Mouse (Mus musculus) mouse embryonic stem cell (cell line): ENCODE results near the gene Sf3b4.
"Not testable (repeated sequence)": the region's sequence is repeated elsewhere in the genome, so short reads cannot be mapped to it uniquely, and the experiment has no call there.

Experiments
- in situ Hi-C, 2 experiments: fragments of 300-500 bp; cut with MboI; formaldehyde crosslinking; loops; 1 replicate in 1 of 2; 3 replicates in 1 of 2; pipeline ENCODE4 v1.14.3; 2019 to 2020; ENCODE audit warnings: low sequenced_read_pairs in 2 of 2, low pct_unique_long_range_greater_than_20kb in 1 of 2, mixed read lengths in 1 of 2; ENCODE audit not compliant: unreplicated experiment in 1 of 2

Sf3b4 gene

DNA sequence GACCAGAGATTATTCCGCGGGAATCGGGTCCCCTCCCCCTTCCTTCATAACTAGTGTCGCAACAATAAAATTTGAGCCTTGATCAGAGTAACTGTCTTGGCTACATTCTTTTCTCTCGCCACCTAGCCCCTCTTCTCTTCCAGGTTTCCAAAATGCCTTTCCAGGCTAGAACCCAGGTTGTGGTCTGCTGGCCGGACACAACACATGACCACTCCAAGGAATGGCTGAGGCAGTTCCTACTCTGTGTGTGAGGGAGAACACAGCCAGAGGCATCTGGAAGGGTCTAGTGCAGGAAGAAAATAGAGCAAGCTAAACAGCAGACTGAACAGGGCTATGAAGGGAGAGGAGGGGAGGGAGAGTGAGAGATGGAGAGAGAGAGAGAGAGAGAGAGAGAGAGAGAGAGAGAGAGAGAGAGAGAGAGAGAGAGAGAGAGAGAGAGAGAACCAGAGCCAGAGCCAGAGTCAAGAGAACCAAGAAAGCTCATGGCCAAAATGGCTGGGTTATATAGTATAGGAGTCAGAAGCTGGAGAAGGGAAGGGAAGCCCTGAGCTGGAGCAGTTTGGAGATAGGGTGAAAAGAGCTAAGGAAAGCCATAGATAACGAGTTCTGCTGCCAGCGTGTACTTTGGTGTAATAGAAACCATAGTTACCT, 26.6 kb downstream of the Sf3b4 start:
- in situ Hi-C loops = not testable (repeated sequence)

DNA sequence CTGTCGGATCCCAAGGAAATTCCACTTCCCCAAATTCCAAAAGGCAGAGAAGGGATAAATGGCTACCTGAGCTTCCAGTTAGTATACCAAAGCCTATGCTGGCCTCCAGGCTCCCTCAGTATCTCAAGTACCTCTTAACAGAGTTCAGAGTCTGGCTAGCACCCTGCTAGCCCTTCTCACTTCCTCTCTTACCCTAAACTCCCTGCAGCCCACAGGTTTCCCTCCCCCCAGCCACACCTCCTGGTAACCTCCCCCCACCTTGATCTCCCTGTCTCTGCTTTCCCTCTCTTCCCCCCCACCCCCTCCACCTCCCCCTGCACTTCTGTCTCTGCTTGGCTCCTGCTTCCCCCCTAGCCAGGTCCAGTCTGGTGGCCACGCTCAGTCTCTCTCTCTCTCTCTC, 27.6 kb downstream of the Sf3b4 start:
- in situ Hi-C loops = no loop called here

DNA sequence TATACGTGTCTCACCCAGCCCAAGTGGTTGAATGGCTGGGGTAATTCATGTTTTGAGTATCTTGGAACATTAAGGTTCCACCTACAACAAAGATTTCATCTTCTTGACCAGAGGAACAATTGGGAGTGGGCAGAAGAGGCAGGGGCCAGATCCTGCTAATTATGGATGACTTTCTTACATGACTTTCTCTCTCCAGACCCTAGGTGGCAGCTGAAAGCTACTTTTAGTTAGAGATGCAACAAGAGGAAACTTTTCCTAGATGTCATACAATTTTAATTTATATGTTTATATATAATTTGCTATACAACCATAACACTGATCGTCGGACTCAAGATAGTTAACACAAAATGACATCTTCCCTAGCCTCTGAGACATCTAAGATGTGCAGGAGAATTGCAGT, 35.7 kb downstream of the Sf3b4 start:
- in situ Hi-C loops = no loop called here

DNA sequence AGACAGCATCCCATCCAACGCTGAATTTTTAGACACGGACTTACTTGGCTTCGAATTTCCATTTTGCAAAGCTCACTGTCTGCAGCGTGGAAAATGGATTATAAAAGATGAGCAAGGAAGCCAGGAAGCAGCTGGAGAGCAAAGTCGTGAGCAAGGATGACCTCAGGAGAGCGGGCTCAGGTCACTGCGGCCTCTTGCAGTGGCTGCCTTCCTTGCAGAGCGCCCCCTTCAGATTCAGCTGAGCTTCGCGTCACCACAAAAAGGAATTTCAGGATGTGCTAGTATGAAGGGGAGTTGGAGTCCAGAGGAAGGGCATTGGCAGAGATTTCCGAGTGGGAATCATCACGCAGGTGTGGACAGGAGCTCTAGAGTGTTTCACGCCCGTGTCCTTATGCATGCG, 37.1 kb downstream of the Sf3b4 start:
- in situ Hi-C loops = no loop called here

DNA sequence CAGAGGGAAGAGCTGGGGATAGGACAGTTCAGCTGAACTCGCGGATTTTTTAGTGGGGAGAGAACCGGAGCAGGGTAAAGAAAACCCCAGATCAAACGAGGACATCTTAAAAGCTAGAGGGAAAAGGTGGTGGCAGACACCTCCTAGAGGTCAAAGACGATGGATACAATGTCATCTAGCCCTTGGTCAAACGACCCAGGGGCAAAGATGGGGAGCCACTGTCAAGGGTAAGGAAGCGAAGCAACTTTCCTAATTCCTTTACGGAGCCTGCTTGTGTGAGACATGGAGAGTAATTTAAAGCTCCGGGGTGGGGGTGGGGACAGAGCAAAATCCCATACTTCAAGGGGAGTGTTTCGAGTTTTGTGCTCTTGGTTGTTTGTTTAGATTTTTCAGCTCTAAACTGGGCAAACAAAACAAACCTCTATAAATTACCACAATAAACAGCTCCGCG, 47.1 kb downstream of the Sf3b4 start:
- in situ Hi-C loops = no loop called here

DNA sequence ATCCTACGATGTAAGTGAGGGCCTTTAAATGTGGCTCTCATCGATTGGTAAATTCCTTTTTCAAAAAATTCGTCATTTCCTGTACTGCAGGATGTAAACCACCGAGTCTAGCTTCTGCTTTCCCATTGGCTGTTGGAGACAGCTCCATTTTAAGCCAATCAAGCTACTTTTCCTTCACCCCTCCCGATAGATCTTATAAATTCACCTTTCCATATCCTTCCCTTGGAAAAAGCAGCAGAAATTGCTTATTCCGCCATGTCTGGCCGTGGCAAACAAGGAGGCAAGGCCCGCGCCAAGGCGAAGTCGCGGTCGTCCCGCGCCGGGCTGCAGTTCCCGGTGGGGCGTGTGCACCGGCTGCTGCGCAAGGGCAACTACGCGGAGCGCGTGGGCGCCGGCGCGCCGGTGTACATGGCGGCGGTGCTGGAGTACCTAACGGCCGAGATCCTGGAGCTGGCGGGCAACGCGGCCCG, 47.6 kb downstream of the Sf3b4 start, which contains the start of the genes Bola1 and Hist2h2ab:
Gene Bola1 (minus strand): TSS at position 49 of the 470 bp plus-strand sequence.
Gene Hist2h2ab (plus strand): TSS at position 205 of the 470 bp plus-strand sequence.
- in situ Hi-C loops = no loop called here

DNA sequence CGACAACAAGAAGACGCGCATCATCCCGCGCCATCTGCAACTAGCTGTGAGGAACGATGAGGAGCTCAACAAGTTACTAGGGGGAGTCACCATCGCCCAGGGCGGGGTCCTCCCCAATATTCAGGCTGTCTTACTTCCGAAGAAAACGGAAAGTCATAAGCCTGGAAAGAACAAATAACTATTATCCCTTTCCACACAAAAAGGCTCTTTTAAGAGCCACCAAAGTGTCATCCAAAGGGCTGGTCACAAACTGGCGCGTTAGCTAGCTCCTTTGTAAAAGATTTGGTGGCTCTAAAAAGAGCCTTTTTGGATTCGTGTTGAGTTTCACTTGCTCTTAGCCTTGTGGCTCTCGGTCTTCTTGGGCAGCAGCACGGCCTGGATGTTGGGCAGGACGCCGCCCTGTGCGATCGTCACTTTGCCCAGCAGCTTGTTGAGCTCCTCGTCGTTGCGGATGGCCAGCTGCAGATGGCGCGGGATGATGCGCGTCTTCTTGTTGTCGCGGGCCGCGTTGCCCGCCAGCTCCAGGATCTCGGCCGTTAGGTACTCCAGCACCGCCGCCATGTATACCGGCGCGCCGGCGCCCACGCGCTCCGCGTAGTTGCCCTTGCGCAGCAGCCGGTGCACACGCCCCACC, 48.1 kb downstream of the Sf3b4 start:
- in situ Hi-C loops = not testable (repeated sequence)

DNA sequence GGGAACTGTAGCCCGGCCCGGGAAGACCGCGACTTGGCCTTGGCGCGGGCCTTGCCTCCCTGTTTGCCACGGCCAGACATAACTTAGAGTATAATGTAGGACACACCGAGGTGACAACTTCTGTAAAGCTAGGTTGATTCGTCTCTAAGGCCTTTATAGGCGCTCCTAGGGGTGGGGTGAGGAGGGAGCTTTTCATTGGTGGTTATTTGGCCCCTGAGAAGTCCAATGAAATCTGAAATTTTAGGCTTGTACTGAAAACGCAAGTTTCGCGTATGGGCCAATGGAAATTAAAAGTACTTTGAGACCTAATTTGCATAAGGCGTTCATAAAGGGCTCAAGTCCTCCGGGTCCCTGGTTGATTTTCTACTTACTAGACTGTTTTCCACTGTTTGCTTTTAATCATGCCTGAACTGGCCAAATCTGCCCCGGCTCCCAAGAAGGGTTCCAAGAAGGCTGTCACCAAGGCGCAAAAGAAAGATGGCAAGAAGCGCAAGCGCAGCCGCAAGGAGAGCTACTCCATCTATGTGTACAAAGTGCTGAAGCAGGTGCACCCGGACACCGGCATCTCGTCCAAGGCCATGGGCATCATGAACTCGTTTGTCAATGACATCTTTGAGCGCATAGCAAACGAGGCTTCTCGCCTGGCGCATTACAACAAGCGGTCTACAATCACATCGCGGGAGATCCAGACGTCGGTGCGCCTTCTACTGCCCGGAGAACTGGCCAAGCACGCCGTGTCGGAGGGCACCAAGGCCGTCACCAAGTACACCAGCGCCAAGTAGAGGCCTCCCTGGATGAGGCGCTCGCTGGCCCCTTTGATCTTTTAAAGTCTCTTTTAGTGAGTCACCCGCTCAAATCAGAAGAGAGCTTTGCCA, 48.9 kb downstream of the Sf3b4 start, which contains the start of the genes Hist2h2ac and Hist2h2be:
Gene Hist2h2ac (minus strand): TSS at position 116 of the 875 bp plus-strand sequence.
Gene Hist2h2be (plus strand): TSS at position 355 of the 875 bp plus-strand sequence.
- in situ Hi-C loops = no loop called here

DNA sequence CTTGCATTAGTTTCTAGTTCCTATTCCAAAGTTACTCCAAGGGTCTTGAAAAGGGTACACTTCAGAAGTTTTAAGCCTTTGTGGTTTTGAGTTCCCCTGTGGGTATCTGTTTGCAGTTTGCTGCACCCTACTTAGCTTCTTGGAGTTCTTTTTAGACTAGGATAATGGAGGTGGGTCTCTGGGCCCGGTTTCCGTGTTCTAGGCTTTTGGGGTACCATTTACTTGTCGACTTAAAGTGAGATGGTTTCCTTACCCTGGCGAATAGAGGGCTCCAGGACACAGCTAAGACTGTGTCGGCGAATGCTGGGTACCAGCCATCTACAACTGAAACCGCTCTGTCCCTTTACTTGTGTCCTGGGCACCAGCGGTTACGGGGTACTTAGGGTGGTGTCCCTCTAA, 49.5 kb downstream of the Sf3b4 start:
- in situ Hi-C loops = no loop called here

DNA sequence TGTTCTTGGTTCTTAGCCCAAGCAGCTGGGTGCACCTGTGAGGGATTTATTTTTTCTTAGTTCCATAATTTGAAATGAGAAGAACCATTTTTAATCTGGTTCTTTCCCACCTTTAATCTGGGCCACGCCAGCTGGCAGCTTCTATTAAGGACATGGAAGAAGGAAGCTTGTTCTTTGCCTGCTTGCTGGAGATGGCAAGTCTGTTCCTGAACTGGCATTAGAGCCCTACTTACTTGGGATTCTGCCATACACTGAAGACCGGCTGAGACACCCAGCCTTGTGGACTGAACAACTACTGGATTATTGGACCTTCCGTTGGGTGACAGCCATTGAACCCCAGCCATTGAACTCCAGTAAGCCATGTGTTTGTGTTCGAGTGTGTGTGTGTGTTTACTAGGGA, 50.6 kb downstream of the Sf3b4 start:
- in situ Hi-C loops = no loop called here

DNA sequence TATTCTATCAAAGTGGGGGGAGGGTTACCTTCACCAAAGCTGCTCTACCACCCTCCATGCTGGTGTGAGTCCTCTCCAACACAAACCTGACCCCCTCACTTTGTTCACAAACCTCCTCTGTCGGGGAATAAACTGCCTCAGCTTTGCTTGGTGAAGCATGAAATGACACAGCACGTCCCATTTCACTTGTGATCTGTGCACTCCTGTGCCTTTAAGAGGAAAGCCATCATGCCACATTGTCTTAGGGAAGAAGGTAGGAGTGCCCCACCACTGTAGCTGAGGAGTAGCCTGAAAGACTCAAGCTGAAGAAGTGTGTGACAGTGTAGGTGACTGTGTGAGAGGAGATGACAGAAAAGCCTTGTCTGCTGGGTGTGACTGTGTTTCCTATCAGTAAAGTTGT, 53.3 kb downstream of the Sf3b4 start:
- in situ Hi-C loops = no loop called here
